Mouse (Mus musculus): ENCODE measurements around the gene Zfp867. TPM values are rescaled to one million over a fixed set of nuclear protein-coding genes. Genes with fewer than 3 reads are reported as not detected.

Zfp867 gene
- polyA plus RNA-seq, 1 experiment from 2014 or later = 9.5 TPM

GRCm38 (mm10) chr11:59501978-59502700, 29.9 kb upstream of the Zfp867 start:
- Histone ChIP-seq H3K9me3 (replicated peaks) (no peaks in the 10 kb centered on the region), H3K4me3 (no peak overlapping the region), H3K4me1 (peaks cover 17% of the 10 kb centered on the region), H3K27ac (replicated peaks) (no peak overlapping the region), H3K27me3 (ENCODE audit: low read depth, poor library complexity, severe bottlenecking) (no peaks in the 10 kb centered on the region), H3K36me3 (peaks cover 75% of the 10 kb centered on the region)
- 93% methylated on average over 5 of the region's 5 CpGs for WGBS
- no peak for DNase-seq (ENCODE audit: low spot score)

- 86% methylated on average over 7 of the region's 7 CpGs for WGBS
- Histone ChIP-seq H3K4me1 (no peaks in the 10 kb centered on the region; the same call in 1 of the 2 replicates), H3K27ac (replicated peaks) (no peak overlapping the region), H3K36me3 (peaks cover 100% of the 10 kb centered on the region), H3K4me3 (no peak overlapping the region), H3K9me3 (replicated peaks) (no peaks in the 10 kb centered on the region), H3K27me3 (ENCODE audit: low read depth, poor library complexity, severe bottlenecking) (no peaks in the 10 kb centered on the region)
- DNase-seq (ENCODE audit: low spot score) = no peak
Observed at GRCm38 (mm10) chr11:59497747-59498146, 25.5 kb upstream of the Zfp867 start.

GRCm38 (mm10) chr11:59496672-59497310, 24.5 kb upstream of the Zfp867 start:
- no peak for DNase-seq (ENCODE audit: low spot score)
- Histone ChIP-seq H3K36me3 (peaks cover 100% of the 10 kb centered on the region), H3K27ac (replicated peaks) (no peak overlapping the region), H3K4me1 (no peaks in the 10 kb centered on the region), H3K9me3 (replicated peaks) (no peaks in the 10 kb centered on the region), H3K27me3 (ENCODE audit: low read depth, poor library complexity, severe bottlenecking) (no peaks in the 10 kb centered on the region), H3K4me3 (no peak overlapping the region)
- 90% methylated on average over 6 of the region's 6 CpGs for WGBS

GRCm38 (mm10) chr11:59486222-59486621, 13.9 kb upstream of the Zfp867 start:
- Histone ChIP-seq H3K4me3 (no peak overlapping the region), H3K4me1 (no peaks in the 10 kb centered on the region), H3K27me3 (ENCODE audit: low read depth, poor library complexity, severe bottlenecking) (no peaks in the 10 kb centered on the region), H3K9me3 (replicated peaks) (no peaks in the 10 kb centered on the region), H3K36me3 (peaks cover 67% of the 10 kb centered on the region), H3K27ac (replicated peaks) (no peak overlapping the region)
- DNase-seq (ENCODE audit: low spot score) = no peak
- WGBS = 92% methylated on average over 8 of the region's 8 CpGs

GRCm38 (mm10) chr11:59485641-59486040, 13.4 kb upstream of the Zfp867 start:
- Histone ChIP-seq H3K36me3 (peaks cover 62% of the 10 kb centered on the region), H3K27me3 (ENCODE audit: low read depth, poor library complexity, severe bottlenecking) (no peaks in the 10 kb centered on the region), H3K4me3 (no peak overlapping the region), H3K27ac (replicated peaks) (no peak overlapping the region), H3K9me3 (replicated peaks) (no peaks in the 10 kb centered on the region), H3K4me1 (no peaks in the 10 kb centered on the region)
- no peak for DNase-seq (ENCODE audit: low spot score)
- 74% methylated on average over 2 of the region's 2 CpGs for WGBS

- Histone ChIP-seq H3K27ac (replicated peaks) (no peak overlapping the region), H3K9me3 (replicated peaks) (no peaks in the 10 kb centered on the region), H3K4me1 (no peaks in the 10 kb centered on the region), H3K27me3 (ENCODE audit: low read depth, poor library complexity, severe bottlenecking) (no peaks in the 10 kb centered on the region), H3K4me3 (no peak overlapping the region), H3K36me3 (peaks cover 37% of the 10 kb centered on the region)
- peak; percentile 33 for DNase-seq (ENCODE audit: low spot score)
- WGBS = 17% methylated on average over 2 of the region's 2 CpGs
Observed at GRCm38 (mm10) chr11:59483212-59483611, 10.9 kb upstream of the Zfp867 start.

- no peak overlapping the region for H3K27ac ChIP-seq (replicated peaks)
- H3K4me3 ChIP-seq = no peak overlapping the region
- no peak for DNase-seq (ENCODE audit: low spot score)
- H3K9me3 ChIP-seq (replicated peaks) = no peaks in the 10 kb centered on the region
- no peaks in the 10 kb centered on the region for H3K27me3 ChIP-seq (ENCODE audit: low read depth, poor library complexity, severe bottlenecking)
- no peaks in the 10 kb centered on the region for H3K4me1 ChIP-seq
- no peaks in the 10 kb centered on the region for H3K36me3 ChIP-seq
- 77% methylated on average over 6 of the region's 6 CpGs for WGBS
Observed at GRCm38 (mm10) chr11:59477240-59477639, 5.0 kb upstream of the Zfp867 start.

- peak overlapping the region; percentile 83 for H3K4me3 ChIP-seq
- H3K9me3 ChIP-seq (replicated peaks) = peaks cover 4% of the 10 kb centered on the region; the same call in 1 of the 2 replicates
- peaks cover 10% of the 10 kb centered on the region for H3K4me1 ChIP-seq
- peaks cover 7% of the 10 kb centered on the region for H3K36me3 ChIP-seq
- WGBS = 9% methylated on average over 37 of the region's 37 CpGs
- DNase-seq (ENCODE audit: low spot score) = no peak
- no peaks in the 10 kb centered on the region for H3K27me3 ChIP-seq (ENCODE audit: low read depth, poor library complexity, severe bottlenecking)
- peak overlapping the region; percentile 90 for H3K27ac ChIP-seq (replicated peaks)
Observed at GRCm38 (mm10) chr11:59471413-59472325, 605 bp downstream of the Zfp867 start.

- peaks cover 35% of the 10 kb centered on the region for H3K9me3 ChIP-seq (replicated peaks)
- peak; percentile 8 for DNase-seq (ENCODE audit: low spot score)
- no peaks in the 10 kb centered on the region for H3K27me3 ChIP-seq (ENCODE audit: low read depth, poor library complexity, severe bottlenecking)
- peaks cover 92% of the 10 kb centered on the region for H3K36me3 ChIP-seq
- H3K27ac ChIP-seq (replicated peaks) = no peak overlapping the region
- H3K4me3 ChIP-seq = no peak overlapping the region
- 96% methylated on average over 2 of the region's 2 CpGs for WGBS
- H3K4me1 ChIP-seq = no peaks in the 10 kb centered on the region
Observed at GRCm38 (mm10) chr11:59460459-59460858, 11.8 kb downstream of the Zfp867 start.

- no peak overlapping the region for H3K27ac ChIP-seq (replicated peaks)
- H3K27me3 ChIP-seq (ENCODE audit: low read depth, poor library complexity, severe bottlenecking) = no peaks in the 10 kb centered on the region
- H3K4me3 ChIP-seq = no peak overlapping the region
- DNase-seq (ENCODE audit: low spot score) = peak; percentile 12
- peaks cover 92% of the 10 kb centered on the region for H3K36me3 ChIP-seq
- 67% methylated on average over 5 of the region's 5 CpGs for WGBS
- H3K9me3 ChIP-seq (replicated peaks) = peaks cover 20% of the 10 kb centered on the region
- H3K4me1 ChIP-seq = no peaks in the 10 kb centered on the region
Observed at GRCm38 (mm10) chr11:59458973-59459372, 13.3 kb downstream of the Zfp867 start.

GRCm38 (mm10) chr11:59456891-59457290, 15.4 kb downstream of the Zfp867 start:
- no peaks in the 10 kb centered on the region for H3K9me3 ChIP-seq (replicated peaks)
- H3K4me1 ChIP-seq = peaks cover under 1% of the 10 kb centered on the region; the same call in 1 of the 2 replicates
- H3K27ac ChIP-seq (replicated peaks) = no peak overlapping the region
- H3K4me3 ChIP-seq = no peak overlapping the region
- H3K27me3 ChIP-seq (ENCODE audit: low read depth, poor library complexity, severe bottlenecking) = no peaks in the 10 kb centered on the region
- WGBS = 93% methylated on average over 2 of the region's 2 CpGs
- H3K36me3 ChIP-seq = peaks cover 90% of the 10 kb centered on the region
- no peak for DNase-seq (ENCODE audit: low spot score)

- Histone ChIP-seq H3K27ac (replicated peaks) (no peak overlapping the region), H3K4me1 (peaks cover 5% of the 10 kb centered on the region), H3K27me3 (ENCODE audit: low read depth, poor library complexity, severe bottlenecking) (no peaks in the 10 kb centered on the region), H3K36me3 (peaks cover 90% of the 10 kb centered on the region), H3K4me3 (no peak overlapping the region), H3K9me3 (replicated peaks) (no peaks in the 10 kb centered on the region)
- no peak for DNase-seq (ENCODE audit: low spot score)
- WGBS = 92% methylated on average over 2 of the region's 2 CpGs
Observed at GRCm38 (mm10) chr11:59456346-59456745, 15.9 kb downstream of the Zfp867 start.
